Mouse (Mus musculus) embryonic facial prominence, embryonic 15.5 days (tissue): Measurements from ENCODE around the gene 1110032A03Rik. TPM values are rescaled to one million over a fixed set of nuclear protein-coding genes. Genes with fewer than 3 reads are reported as not detected.

Source experiments
- ATAC-seq: fragments of 200-750 bp; cut with Nextera tagmentation; 2 replicates; pipeline ENCODE4 v1.8.0; 2017; ENCODE audit warnings: low read depth, moderate TSS enrichment; ENCODE audit not compliant: insufficient number of reproducible peaks, low FRiP score, low TSS enrichment
- H3K27ac ChIP-seq: fragments of 300-500 bp; sonication (generic); replicated peaks from 2 replicates; pipeline ENCODE4 v1.5.1; 2015; ENCODE audit warnings: mild to moderate bottlenecking, inconsistent platforms
- H3K27me3 ChIP-seq: fragments of 300-500 bp; sonication (generic); 2 replicates; pipeline ENCODE4 v1.6.1; 2015; ENCODE audit warnings: inconsistent platforms
- H3K36me3 ChIP-seq: fragments of 300-500 bp; sonication (generic); 2 replicates; pipeline ENCODE4 v1.6.1; 2015; ENCODE audit warnings: mild to moderate bottlenecking, inconsistent platforms
- H3K4me1 ChIP-seq: fragments of 300-500 bp; sonication (generic); 2 replicates; pipeline ENCODE4 v1.6.1; 2015; ENCODE audit warnings: inconsistent platforms
- H3K4me2 ChIP-seq: fragments of 300-500 bp; sonication (generic); replicated peaks from 2 replicates; pipeline ENCODE4 v1.6.1; 2015; ENCODE audit warnings: mild to moderate bottlenecking, inconsistent platforms
- H3K4me3 ChIP-seq: fragments of 300-500 bp; sonication (generic); replicated peaks from 2 replicates; pipeline ENCODE4 v1.5.1; 2015; ENCODE audit warnings: mild to moderate bottlenecking, inconsistent platforms
- H3K9ac ChIP-seq: fragments of 300-500 bp; sonication (generic); 2 replicates; pipeline ENCODE4 v1.6.1; 2015; ENCODE audit warnings: inconsistent platforms
- H3K9me3 ChIP-seq: fragments of 300-500 bp; sonication (generic); replicated peaks from 2 replicates; pipeline ENCODE4 v1.6.1; 2016; ENCODE audit warnings: inconsistent platforms
- WGBS: fragments of 180-500 bp; shearing (Covaris S2); methylation state at CpG from one replicate; pipeline ENCODE4 v1.1.7; 2015; 5-methylcytosine and 5-hydroxymethylcytosine counted together
- polyA plus RNA-seq: library from polyadenylated mRNA; unstranded; fragments of >200 nt; fragmentation: Nextera tagmentation; extraction: Ambion mirVana; gene quantifications from 2 replicates; pipeline ENCODE4 v1.2.1, GENCODE M21; 2015

Gene 1110032A03Rik
- polyA plus RNA-seq, 1 experiment from 2014 or later = 51.9 TPM

DNA sequence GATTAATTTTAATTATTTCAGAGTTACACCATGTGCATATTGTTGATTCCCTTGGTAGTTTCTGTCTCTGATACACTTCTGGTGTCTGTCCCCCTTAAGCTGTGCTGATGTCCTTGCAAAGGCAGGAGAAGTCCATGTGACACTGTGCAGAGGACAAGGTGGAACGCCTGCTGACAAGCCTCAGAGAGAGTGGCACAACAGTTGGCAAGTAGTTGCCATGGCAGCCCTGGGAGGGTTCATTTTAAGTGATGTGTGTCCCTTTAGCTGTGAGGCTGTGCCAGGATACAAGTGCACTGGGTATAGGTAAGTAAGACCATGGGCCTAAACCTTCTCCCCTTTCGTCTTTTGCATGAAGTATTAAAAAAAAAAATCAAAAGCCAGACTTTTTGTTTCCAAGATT is 5.3 kb downstream of the 1110032A03Rik start:
- H3K27ac ChIP-seq = no peak overlapping the region
- H3K4me1 ChIP-seq = peaks cover 26% of the 10 kb centered on the region
- ATAC-seq = no peak
- no peaks in the 10 kb centered on the region for H3K9me3 ChIP-seq
- 81% methylated on average over 2 of the region's 2 CpGs for WGBS
- H3K36me3 ChIP-seq = peaks cover 4% of the 10 kb centered on the region; the same call in 1 of the 2 replicates
- no peaks in the 10 kb centered on the region for H3K27me3 ChIP-seq
- no peak overlapping the region for H3K4me3 ChIP-seq
- H3K4me2 ChIP-seq = no peak overlapping the region
- H3K9ac ChIP-seq = no peak overlapping the region

DNA sequence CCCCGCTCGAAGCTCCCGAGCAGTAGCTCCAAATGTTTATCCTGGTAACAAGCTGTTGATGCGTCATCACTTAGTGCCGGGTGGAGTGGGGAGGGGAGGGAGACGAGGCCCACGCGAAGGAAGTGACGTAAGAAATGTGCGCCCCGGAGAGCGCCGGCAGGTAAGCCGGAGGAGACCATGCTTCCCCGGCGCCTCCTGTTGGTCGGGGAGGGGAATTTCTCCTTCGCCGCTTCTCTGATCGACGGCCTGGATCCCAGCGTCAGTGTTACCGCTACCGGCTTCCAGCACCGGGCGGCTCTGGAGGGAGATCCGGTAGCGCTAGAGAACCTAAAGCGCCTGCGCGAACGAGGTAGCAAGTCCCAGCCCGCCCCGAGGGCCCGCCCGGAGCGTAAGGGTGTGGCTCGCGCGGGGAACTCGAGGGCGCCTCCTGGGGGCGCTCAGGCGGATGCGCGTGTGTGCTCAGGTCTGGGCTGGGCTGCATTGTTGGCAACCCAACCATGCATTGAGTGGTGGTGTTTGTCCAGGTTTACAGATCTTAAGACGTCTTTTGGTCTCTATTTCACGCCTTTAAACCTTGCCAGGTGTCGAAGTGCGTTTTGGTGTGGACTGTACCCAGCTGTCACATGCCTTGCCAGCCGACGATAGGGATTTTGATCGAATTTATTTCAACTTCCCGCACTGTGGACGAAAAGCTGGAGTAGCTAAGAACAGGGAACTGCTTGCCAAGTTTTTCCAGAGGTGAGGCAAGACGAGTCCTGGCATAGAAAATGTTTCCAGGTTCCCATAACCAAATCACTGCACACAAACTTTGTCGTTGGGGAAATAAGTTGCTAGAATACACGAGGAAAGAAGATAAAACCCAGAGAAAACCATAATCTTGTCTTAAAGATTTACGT is 7.0 kb downstream of the 1110032A03Rik start, which contains the start of gene Fdxacb1:
Gene Fdxacb1, plus strand, starts transcription at position 130 of the 896 bp plus-strand sequence.
- H3K4me3 ChIP-seq = peak within 1 kb of the TSS; percentile 56
- WGBS = 3% methylated on average over 59 of the region's 59 CpGs
- peak within 1 kb of the TSS; percentile 95 for H3K27ac ChIP-seq
- H3K9ac ChIP-seq = peak within 1 kb of the TSS; percentile 68
- no peaks in the 10 kb centered on the region for H3K9me3 ChIP-seq
- peaks cover 4% of the 10 kb centered on the region; the same call in 1 of the 2 replicates for H3K36me3 ChIP-seq
- H3K27me3 ChIP-seq = no peaks in the 10 kb centered on the region
- peaks cover 17% of the 10 kb centered on the region; the same call in 1 of the 2 replicates for H3K4me1 ChIP-seq
- peak within 1 kb of the TSS; percentile 76 for H3K4me2 ChIP-seq
- peak; percentile 95 for ATAC-seq

DNA sequence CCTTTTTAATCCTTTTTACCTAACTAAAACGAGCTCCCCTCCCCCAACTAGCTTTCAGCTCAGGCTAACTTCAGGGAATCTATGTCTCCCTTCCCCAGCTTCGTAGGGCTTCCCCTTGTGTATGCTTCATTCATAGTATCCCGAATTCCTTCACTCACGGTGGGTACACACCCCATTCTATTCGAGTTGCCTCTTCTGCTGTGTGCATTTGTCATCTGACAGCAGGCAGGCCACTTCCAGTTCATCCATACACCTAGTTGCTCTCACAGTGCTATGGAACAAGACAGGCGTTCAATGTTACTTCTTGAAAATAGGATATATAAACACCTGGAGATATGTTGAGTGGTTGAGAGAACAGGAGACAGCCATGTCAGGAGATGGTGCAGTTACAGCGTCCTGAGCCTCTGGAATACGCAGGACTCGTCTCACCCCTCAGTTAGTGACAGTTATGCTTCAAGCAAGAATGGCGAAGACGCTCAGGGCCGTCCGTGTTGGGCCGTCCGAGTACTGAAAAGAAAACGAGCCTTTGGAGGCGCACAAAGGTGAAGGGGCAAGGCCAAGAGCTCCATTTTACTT is 7.7 kb downstream of the 1110032A03Rik start:
- ATAC-seq = no peak
- H3K27ac ChIP-seq = peak overlapping the region; percentile 95

DNA sequence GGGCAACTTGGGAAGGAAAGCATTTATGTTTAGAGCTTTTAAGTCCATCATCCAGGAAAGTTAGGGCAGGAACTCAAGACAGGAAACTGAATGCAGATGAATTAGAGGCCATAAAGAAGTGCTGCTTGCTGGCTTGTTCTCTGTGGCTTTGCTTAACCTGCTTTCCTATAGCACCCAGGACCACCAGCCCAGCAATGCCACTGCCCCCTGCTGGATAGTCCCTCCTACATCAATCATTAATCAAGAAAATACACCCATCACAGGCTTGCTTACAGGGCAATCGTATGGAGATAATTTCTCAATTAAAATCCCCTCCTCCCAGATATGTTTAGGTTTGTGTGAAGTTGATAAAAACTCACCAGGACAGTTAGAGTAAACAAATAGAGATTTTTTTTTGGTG is 12.0 kb downstream of the 1110032A03Rik start:
- H3K27ac ChIP-seq = no peak overlapping the region
- no peak overlapping the region for H3K4me2 ChIP-seq
- no peaks in the 10 kb centered on the region for H3K9me3 ChIP-seq
- WGBS = 51% methylated on average over 1 of the region's 1 CpGs
- peaks cover 5% of the 10 kb centered on the region; the same call in 1 of the 2 replicates for H3K4me1 ChIP-seq
- H3K27me3 ChIP-seq = no peaks in the 10 kb centered on the region
- H3K4me3 ChIP-seq = no peak overlapping the region
- ATAC-seq = no peak
- no peaks in the 10 kb centered on the region for H3K36me3 ChIP-seq
- H3K9ac ChIP-seq = no peak overlapping the region

More for the DNA sequence above, 7.7 kb downstream of the 1110032A03Rik start:
- H3K4me1 ChIP-seq = peaks cover 17% of the 10 kb centered on the region; the same call in 1 of the 2 replicates
- no peaks in the 10 kb centered on the region for H3K9me3 ChIP-seq
- H3K36me3 ChIP-seq = peaks cover 4% of the 10 kb centered on the region; the same call in 1 of the 2 replicates
- no peaks in the 10 kb centered on the region for H3K27me3 ChIP-seq
- WGBS = 4% methylated on average over 17 of the region's 17 CpGs
- peak overlapping the region; percentile 76 for H3K4me2 ChIP-seq
- peak overlapping the region; percentile 68 for H3K9ac ChIP-seq
- peak overlapping the region; percentile 56 for H3K4me3 ChIP-seq

DNA sequence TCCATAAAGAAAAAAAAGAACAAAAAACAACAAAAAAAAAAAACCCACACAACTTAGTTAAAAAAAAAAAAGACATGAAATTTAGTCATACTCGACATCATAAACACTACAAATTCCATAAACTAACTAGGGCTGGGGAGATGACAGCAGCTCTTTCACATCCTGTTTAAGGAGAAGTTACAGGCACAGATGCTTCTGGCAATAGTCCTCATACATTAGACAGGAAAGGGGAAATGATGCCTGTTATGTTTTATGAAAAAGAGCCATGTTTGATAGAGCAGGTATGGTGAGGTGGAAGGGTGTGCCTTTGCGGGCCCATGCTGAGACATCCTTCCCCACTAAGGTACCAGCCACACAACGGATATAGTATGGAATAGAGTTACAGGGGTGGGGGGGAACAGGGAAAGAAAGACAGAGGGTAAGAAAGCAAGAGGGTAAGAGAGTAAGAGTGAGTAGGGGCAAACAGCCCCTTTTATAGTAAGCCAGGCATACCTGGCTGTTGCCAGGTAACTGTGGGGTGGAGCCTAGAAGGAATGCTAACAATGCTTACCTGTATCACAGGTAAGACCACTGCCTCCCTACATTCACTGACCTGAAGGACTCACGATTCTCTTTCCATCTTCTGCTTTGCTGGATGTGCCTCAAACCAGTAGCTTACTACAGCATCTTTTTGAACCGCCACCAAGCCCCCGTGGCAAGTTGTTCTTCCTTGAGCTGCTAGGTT is 13.6 kb downstream of the 1110032A03Rik start:
- no peak overlapping the region for H3K4me3 ChIP-seq
- H3K4me1 ChIP-seq = no peaks in the 10 kb centered on the region
- ATAC-seq = no peak
- H3K9ac ChIP-seq = no peak overlapping the region
- H3K36me3 ChIP-seq = no peaks in the 10 kb centered on the region
- no peak overlapping the region for H3K4me2 ChIP-seq
- 49% methylated on average over 6 of the region's 6 CpGs for WGBS
- no peaks in the 10 kb centered on the region for H3K27me3 ChIP-seq
- no peak overlapping the region for H3K27ac ChIP-seq
- H3K9me3 ChIP-seq = no peaks in the 10 kb centered on the region

DNA sequence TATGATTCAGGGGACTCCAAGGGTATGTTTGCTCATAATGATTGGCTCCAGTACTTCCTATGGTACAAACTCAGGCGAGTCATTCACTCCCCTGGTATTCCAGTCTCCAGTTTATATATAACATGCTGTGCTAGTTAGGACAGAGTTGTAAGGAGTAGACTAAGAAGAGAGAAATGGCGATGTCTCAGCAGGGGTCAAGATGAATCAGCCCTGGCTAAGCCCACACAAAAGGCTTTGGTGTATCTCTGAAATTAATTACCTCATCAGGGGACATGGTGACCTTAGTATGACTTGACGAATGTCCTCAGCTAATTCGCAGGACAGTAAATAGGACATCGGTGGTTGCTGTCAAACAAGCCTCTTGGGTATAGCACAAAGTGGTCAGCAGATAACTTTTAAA is 18.6 kb downstream of the 1110032A03Rik start:
- WGBS = 62% methylated on average over 5 of the region's 5 CpGs
- Histone ChIP-seq H3K9me3 (no peaks in the 10 kb centered on the region), H3K9ac (no peak overlapping the region), H3K4me3 (no peak overlapping the region), H3K27ac (no peak overlapping the region), H3K4me1 (peaks cover 12% of the 10 kb centered on the region), H3K36me3 (no peaks in the 10 kb centered on the region), H3K4me2 (no peak overlapping the region), H3K27me3 (no peaks in the 10 kb centered on the region)
- ATAC-seq = no peak

DNA sequence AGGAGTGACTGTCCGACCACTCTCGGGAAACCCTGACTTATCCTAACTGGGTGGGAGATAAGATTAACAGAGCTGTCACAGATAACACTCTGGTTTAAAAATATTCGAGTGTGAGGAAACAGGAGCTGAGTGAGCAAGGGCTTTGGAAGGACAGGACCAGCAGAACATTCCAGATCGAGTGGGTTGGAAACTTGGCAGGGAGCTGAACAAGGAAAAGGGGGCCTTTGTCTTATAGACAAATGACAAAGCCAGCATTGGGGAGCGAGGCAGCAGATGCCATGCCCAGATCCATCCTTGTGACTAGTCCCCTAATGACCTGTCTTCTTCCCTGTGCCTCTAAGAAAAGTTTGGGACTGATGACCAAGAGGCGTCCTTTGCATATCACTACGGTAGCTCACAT is 21.4 kb downstream of the 1110032A03Rik start:
- Histone ChIP-seq H3K4me3 (peak overlapping the region; percentile 21; the same call in 1 of the 2 replicates), H3K27me3 (no peaks in the 10 kb centered on the region), H3K4me1 (peaks cover 21% of the 10 kb centered on the region), H3K36me3 (no peaks in the 10 kb centered on the region), H3K4me2 (no peak overlapping the region; the same call in 1 of the 2 replicates), H3K9me3 (no peaks in the 10 kb centered on the region), H3K9ac (no peak overlapping the region), H3K27ac (no peak overlapping the region; the same call in 1 of the 2 replicates)
- ATAC-seq = no peak
- WGBS = 64% methylated on average over 7 of the region's 7 CpGs

DNA sequence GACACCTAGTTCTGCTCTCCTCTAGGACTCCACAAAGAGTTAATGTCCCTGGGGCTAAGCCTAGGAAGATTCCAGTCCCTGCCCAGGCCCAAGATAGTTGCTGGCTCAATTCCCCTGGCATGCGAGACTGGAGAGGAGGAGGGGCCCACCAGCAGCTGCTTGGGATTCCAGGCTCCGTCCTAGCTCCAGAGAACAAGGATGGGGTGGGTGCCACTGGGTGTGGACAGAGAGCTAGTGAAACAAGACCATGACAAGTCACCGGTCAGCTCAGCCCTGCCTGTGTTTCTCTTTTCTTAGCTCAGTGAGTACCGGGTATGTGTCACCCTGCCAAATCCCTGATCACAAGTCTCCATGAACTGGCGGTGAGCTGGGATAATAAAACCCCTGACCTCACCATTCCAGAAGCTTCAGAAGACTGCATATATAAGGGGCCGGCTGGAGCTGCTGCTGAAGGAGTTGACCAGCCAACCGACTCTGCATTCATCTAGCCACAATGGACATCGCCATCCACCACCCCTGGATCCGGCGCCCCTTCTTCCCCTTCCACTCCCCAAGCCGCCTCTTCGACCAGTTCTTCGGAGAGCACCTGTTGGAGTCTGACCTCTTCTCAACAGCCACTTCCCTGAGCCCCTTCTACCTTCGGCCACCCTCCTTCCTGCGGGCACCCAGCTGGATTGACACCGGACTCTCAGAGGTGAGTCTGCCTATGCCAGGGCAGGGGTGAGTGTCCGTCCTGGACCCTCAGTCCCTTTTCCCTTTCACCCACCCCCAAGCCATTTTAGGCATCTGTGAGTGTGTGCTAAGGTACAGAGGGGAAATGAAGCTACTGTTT is 22.3 kb downstream of the 1110032A03Rik start:
- ATAC-seq = peak; percentile 83
- Histone ChIP-seq H3K4me3 (peak overlapping the region; percentile 21), H3K36me3 (no peaks in the 10 kb centered on the region), H3K9me3 (no peaks in the 10 kb centered on the region), H3K27ac (peak overlapping the region; percentile 68), H3K9ac (no peak overlapping the region), H3K4me2 (peak overlapping the region; percentile 28), H3K4me1 (peaks cover 21% of the 10 kb centered on the region), H3K27me3 (no peaks in the 10 kb centered on the region)
- WGBS = 65% methylated on average over 17 of the region's 17 CpGs

DNA sequence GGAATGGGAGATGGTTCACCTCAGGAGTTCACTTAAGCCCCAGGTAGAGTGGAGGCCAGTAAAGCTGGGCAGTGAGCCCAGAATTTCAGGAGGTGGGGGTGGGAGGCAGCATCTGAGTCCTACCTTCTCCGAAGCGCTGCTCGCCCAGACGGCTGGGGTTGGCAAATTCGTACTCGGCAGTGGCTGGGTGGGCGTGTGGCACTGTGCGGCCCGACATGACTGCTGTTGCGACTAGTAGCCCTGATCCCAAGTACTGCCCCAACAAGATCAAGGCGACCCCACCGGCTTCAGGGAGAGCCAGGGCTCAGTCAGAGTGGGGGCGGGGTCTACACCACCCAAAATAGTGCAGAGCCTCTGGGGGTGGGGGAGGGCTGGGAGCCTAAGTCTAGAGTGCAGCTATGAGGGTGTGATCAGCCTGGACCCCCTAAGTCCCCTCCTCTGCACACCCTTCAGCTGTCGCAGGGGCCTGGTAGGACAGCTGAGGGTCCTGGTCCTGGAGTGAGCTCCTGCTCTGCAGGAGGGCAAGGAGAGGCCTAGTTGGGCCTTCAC is 23.2 kb downstream of the 1110032A03Rik start, which contains the start of gene Hspb2:
Gene Hspb2, minus strand, starts transcription at position 301 of the 549 bp plus-strand sequence.
- H3K4me1 ChIP-seq = peaks cover 21% of the 10 kb centered on the region
- WGBS = 53% methylated on average over 14 of the region's 14 CpGs
- peak within 1 kb of the TSS; percentile 68 for H3K27ac ChIP-seq
- no peaks in the 10 kb centered on the region for H3K36me3 ChIP-seq
- no peak within 1 kb of the TSS for H3K9ac ChIP-seq
- ATAC-seq = peak; percentile 77
- H3K4me2 ChIP-seq = peak within 1 kb of the TSS; percentile 28
- H3K27me3 ChIP-seq = no peaks in the 10 kb centered on the region
- H3K4me3 ChIP-seq = peak within 1 kb of the TSS; percentile 21
- H3K9me3 ChIP-seq = no peaks in the 10 kb centered on the region

DNA sequence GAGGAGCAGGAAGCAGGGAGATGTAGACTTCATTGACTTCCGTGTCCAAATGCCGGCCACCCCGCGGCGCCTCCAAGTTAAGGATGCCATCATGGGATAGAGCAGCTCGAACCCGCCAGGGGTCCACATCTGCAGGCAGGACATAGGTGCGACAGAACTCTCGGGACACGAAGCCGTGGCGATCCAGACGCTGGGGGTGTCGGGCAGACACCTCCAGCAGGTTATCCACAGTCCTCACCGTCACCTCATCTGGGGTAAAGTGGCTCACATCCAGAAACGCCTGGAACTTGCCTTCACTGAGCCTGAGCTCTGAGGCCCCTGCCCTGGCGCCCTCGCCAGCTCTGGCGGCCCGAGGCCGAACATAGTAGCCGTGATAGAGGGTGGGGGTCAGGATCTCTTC is 24.0 kb downstream of the 1110032A03Rik start, which contains the start of gene Cryab:
Gene Cryab, plus strand, starts transcription at position 3 of the 400 bp plus-strand sequence.
- no peaks in the 10 kb centered on the region for H3K27me3 ChIP-seq
- peak within 1 kb of the TSS; percentile 68; the same call in 1 of the 2 replicates for H3K27ac ChIP-seq
- ATAC-seq = no peak
- 68% methylated on average over 22 of the region's 22 CpGs for WGBS
- peaks cover 26% of the 10 kb centered on the region for H3K4me1 ChIP-seq
- H3K36me3 ChIP-seq = no peaks in the 10 kb centered on the region
- peak within 1 kb of the TSS; percentile 22 for H3K4me2 ChIP-seq
- H3K9ac ChIP-seq = no peak within 1 kb of the TSS; the same call in 1 of the 2 replicates
- H3K9me3 ChIP-seq = no peaks in the 10 kb centered on the region
- peak within 1 kb of the TSS; percentile 21 for H3K4me3 ChIP-seq
